In the genomic region with DNA sequence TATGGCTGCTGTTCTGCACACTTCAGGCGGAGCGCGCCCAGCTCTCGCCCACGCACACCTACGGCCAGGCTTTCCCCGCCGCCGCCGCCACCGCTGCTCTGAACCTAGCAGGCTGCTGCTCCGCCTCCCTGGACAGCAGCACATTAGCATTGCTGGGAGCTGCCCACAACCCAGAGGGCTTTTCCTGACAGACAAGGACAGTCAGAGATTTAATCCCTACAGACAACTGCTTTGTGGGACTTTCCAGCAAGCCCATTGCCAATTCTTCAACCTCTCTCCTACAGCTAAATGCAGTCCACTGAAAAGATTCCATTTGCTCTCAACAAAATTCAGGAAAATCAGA, we compare ENCODE assay signal across 8 mouse cellular contexts.
DNase-seq lines count a peak whose midpoint lies in the region; TF ChIP-seq lines count a peak whose summit lies in the region.

No protein-coding gene starts in this region.

- peak overlapping the region; percentile 34 for H3K4me3 ChIP-seq in testis, adult 2 months (ENCODE audit: control insufficient read depth, low read depth, low read length)

- peaks cover 5% of the 10 kb centered on the region for H3K4me1 ChIP-seq in testis, adult 2 months (ENCODE audit: control insufficient read depth, insufficient read depth, low read length)

- TF ChIP-seq CTCF in testis, adult 2 months (IDR thresholded peaks at IDR 0.05; ENCODE audit: control insufficient read depth, insufficient read depth, insufficient replicate concordance, low read depth, low read length): no peak

- TF ChIP-seq POLR2A in testis, adult 2 months (IDR thresholded peaks at IDR 0.05; ENCODE audit: control insufficient read depth, low read depth, low read length): no peak

- peak; percentile 15 to 19 for DNase-seq in B cell, adult 2 months
- DNase-seq in ZHBTc4 (ENCODE audit: low read depth, low spot score) (peak; percentile 58), liver (peak; percentile 64)
- DNase-seq in embryo, embryonic 10.5 days (ENCODE audit: low spot score): peak; percentile 71
- peak; percentile 19 for DNase-seq in heart, adult 8-10 months (ENCODE audit: low spot score)
- peak; percentile 51 to 60 for DNase-seq in kidney, adult 8-10 months
- peak; percentile 20 to 30 for DNase-seq in natural killer cell, adult 2 months (ENCODE audit: low spot score in 2 of 2)

- H3K36me3 ChIP-seq in testis, adult 2 months (ENCODE audit: control insufficient read depth, insufficient read depth, low read length): no peaks in the 10 kb centered on the region

- H3K27ac ChIP-seq in testis, adult 2 months (ENCODE audit: control insufficient read depth, insufficient read depth, low read depth, low read length): no peak overlapping the region

- H3K27me3 ChIP-seq in testis, adult 2 months (ENCODE audit: control insufficient read depth, insufficient read depth, low read length): no peaks in the 10 kb centered on the region

Comparison
In these comparisons a context has a peak if more than half of its experiments do, and no peak if none do; other contexts are left out.
1. DNase-seq: peak in every context shown above with its lines; median percentile 71 in embryo, embryonic 10.5 days; 64 in liver; 58 in ZHBTc4; 56 in kidney, adult 8-10 months; 25 in natural killer cell, adult 2 months; 19 in heart, adult 8-10 months; 17 in B cell, adult 2 months.